Mouse (Mus musculus): ENCODE data around the gene 2310011J03Rik. TPM values are rescaled to one million over a fixed set of nuclear protein-coding genes. Genes with fewer than 3 reads are reported as not detected.

Gene 2310011J03Rik
- polyA plus RNA-seq, 3 experiments from 2014 or later = 38.1 to 52.1 (median 41.8) TPM

DNA sequence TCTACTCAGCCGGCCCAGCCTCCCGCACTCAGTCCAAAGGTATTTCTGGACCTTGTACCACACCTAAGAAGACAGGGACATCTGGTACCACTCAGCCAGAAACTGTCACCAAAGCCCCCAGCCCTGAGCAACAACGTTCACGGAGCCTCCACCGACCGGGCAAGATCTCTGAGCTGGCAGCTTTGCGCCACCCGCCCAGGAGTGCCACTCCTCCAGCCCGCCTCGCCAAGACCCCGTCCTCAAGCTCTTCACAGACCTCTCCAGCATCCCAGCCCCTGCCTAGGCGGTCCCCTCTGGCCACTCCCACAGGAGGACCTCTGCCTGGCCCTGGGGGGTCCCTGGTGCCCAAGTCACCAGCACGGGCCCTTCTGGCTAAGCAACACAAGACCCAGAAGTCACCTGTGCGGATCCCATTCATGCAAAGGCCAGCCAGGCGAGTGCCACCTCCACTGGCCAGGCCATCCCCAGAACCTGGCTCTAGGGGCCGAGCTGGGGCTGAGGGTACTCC is 5.8 kb downstream of the 2310011J03Rik start:
- no peak for ATAC-seq

DNA sequence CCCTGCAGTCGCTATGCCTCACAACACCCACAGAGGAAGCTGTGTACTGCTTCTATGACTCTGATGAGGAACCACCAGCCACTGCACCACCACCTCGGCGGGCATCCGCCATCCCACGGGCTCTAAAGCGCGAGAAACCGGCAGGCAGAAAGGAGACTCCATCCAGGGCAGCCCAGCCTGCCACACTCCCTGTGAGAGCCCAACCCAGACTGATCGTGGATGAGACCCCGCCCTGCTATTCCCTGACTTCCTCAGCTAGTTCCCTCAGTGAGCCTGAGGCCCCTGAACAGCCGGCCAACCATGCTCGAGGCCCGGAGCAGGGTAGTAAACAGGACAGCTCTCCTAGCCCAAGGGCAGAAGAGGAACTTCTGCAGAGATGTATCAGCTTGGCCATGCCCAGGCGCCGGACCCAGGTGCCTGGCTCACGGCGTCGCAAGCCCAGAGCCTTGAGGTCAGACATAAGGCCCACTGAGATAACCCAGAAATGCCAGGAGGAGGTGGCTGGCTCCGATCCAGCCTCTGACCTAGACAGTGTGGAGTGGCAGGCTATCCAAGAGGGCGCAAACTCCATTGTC is 6.6 kb downstream of the 2310011J03Rik start:
- ATAC-seq = no peak

DNA sequence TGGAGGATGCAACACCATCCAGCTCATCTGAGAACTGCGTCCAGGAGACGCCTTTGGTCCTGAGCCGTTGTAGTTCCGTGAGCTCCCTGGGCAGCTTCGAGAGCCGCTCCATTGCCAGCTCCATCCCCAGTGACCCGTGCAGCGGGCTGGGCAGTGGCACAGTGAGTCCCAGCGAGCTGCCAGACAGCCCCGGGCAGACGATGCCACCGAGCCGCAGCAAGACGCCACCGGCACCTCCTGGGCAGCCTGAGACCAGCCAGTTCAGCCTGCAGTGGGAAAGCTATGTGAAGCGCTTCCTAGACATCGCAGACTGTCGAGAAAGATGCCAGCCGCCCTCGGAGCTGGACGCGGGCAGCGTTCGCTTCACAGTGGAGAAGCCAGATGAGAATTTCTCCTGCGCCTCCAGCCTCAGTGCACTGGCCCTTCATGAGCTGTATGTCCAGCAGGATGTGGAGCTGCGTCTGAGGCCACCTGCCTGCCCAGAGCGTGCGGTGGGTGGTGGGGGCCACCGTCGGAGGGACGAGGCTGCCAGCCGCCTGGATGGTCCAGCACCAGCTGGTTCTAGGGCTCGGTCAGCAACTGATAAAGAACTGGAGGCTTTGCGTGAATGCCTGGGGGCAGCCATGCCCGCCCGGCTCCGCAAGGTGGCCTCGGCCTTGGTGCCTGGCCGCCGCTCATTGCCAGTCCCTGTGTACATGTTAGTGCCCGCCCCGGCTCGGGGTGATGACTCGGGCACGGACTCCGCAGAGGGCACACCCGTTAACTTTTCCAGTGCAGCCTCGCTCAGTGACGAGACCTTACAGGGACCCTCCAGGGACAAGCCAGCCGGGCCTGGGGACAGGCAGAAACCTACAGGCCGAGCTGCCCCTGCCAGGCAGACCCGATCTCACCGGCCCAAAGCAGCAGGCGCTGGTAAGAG is 7.5 kb downstream of the 2310011J03Rik start:
- no peak for ATAC-seq

- no peak for ATAC-seq
Measured at GRCm38 (mm10) chr10:80311560-80311959, 8.8 kb downstream of the 2310011J03Rik start.

- ATAC-seq = peak; percentile 50
Measured at GRCm38 (mm10) chr10:80304862-80305261, 15.5 kb downstream of the 2310011J03Rik start.

GRCm38 (mm10) chr10:80304458-80304857 is 15.9 kb downstream of the 2310011J03Rik start:
- ATAC-seq = no peak

GRCm38 (mm10) chr10:80302471-80302881 is 17.9 kb downstream of the 2310011J03Rik start:
- no peak for ATAC-seq

GRCm38 (mm10) chr10:80302082-80302355 is 18.3 kb downstream of the 2310011J03Rik start:
- ATAC-seq = no peak

DNA sequence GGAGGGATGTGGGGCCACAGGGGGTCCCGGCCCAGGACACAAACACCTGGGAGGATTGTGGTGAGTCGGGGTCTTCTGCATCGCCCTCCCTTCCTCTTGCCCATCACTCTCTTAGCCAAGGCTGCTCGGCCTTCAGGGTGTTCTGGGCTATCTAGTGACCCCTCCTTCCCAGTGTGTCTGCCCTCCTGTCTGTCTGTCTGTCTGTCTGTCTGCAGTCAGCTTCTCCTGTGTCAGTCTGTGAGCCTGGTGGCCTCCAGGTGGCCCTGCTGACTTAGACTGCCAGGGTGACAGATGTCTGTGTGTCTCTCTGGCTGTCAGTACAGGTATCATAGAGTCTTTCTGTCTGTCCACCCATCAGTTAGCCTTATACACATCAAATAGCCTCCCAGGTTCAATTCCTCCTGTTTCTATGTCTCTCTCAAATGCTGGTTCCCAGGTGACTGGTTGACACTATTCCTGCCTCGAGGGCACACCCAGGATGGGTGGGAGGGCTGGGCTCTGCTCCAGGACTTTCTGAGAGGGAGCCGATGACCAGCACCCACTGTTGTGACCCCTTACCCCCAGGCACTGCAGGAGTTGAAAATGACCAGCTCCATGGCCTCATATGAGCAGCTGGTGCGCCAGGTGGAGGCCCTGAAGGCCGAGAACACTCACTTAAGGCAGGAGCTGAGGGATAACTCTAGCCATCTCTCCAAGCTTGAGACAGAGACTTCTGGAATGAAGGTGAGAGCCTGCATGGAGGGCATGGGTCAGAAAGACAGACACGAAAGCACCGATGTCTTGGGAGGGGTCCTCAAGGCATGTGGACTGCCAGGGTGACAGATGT is 18.9 kb downstream of the 2310011J03Rik start:
- no peak for ATAC-seq

DNA sequence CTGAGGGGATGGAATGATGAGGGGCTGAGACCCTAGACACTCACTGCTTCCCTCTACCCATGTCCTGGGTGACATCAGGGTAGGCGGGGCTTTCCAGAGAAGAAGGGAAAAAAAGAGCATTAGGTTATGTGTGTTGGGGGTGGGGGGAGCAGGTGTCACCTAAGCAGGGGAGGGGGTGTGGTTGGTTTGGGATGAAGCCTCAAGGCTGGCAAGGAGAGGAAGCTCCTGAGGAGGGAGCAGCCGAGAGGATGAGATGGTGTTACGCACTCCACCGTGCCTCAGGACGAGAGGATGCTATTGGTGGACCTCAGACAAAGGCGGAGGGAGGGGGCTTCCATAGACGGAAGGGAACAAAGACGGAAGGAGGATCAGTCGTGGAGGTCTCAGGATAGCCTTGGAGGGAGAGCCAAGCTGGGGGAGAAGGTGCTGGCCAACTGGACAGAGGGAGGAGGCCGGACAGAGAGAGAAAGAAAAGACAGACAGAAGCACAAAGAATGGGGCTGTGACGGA is 19.6 kb downstream of the 2310011J03Rik start:
- ATAC-seq = no peak

DNA sequence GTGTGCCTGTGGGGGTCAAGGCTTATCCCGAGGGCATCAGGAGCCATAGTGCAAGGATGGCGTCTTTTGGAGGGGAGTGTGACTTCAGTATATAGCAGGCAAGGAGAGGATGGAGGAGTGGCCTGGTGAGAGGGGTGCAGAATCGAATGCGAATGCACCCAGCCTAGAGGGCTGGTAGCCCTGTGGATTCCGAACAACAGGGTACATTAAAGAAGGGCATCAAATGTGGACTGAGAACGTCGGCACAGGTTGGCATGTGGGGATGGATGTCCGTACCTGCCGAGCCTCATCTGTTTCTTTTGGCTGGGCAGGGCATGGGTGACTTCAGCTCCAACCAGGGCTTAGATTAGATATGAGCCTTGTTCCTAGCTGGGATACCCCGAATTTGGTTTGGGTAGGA is 20.5 kb downstream of the 2310011J03Rik start:
- no peak for ATAC-seq

DNA sequence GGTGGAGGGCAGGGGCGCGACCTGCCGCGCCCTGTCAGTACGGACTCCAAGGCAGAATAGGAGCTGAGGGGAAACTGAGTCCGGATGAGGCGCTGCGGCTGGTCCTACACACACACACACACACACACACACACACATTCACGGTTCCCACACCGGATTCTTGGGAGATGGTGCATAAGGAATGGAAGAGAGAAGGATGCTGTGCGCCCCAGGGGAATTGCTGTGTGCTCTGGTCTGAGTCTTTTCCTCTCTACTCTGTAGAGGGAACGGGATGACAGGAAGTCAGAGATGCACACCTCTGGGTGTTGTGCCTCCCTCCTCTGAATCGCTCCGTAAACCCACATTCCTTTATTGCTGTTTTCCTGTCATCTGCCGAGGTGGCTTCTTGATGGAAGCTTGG is 21.0 kb downstream of the 2310011J03Rik start:
- ATAC-seq = no peak

- no peak for ATAC-seq
Measured at GRCm38 (mm10) chr10:80298571-80299281, 21.6 kb downstream of the 2310011J03Rik start.

DNA sequence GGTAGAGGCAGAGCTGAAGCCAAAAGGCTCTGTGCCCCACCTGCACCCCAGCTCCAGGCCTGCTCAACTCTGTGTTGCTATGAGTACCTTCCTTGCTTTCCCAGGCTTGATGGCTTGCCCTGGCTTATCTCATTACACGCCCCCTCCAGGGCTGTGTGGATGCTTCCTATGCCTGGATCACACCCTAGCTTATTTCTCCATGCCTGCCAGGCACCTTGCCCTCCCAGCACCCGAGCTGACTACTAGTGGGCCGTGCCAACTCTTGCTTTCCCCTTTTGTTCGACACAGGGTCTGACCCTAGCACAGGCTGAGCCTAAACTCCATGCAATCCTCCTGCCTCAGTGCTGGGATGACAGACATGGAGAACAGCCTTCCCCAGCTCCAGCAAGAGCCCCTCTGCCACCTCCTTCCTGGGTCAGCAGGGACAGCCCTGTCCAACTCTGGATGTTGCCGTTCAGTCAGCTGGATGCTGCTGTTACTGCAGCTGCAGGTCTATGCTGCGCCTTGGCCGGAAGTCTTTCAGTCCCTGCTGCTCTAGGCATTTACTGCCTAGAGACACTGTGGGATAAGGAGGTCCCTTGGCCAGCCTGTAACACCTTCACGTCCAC is 22.7 kb downstream of the 2310011J03Rik start:
- ATAC-seq = no peak

DNA sequence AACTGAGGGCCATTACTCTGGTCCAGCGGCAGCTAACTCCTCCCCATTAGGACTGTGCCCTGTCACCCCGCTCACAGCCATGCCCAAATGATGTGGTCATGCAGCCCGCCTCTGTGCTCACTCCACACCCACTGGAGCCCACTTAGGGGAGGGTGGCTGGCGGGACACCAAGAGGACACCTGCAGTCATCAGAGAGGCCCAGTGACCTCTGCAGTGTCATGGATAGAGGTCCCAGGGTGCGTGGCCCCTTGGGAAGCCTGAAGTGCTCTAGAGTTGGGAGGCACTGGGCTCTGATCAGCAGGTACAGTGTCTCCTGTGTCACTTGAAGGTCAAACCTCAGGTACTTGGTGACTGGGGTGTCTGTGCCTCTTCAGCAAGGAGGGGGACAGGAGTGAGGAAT is 23.5 kb downstream of the 2310011J03Rik start:
- no peak for ATAC-seq

DNA sequence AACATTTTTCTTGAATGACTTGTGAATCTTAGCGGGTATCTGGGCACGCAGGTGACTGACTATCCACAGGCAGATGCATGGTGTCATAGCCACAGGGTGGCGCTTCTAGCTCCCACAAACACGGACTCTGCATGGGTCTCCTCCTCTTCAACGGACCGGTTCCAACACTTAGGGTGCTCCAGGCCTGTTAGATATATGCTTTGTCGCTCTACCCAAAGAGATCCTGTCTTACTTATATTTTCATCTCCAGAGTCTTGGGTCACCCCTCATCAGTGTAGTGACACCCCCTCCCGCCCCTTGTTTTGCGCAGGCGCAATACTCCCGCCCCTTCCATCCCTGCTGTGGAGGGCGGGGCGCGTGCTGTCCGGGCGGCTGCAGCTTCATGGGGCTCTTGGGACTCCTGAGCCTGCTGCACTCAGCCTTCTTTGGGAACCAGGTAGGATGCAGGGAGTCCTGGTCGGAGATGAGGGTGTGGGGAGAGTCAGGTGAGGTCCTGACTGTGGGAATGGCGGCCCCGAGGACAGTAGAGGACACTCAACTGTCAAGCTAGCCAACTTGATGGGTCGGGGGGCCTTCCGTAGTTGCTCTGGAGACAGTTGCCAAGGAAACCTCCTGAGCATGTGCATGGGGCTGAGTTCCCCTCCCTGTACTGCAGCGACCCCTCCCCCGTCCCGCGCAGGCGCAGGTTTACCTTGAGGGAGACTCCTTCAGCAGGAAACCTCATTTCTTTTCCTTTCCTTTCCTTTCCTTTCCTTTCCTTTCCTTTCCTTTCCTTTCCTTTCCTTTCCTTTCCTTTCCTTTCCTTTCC is 24.5 kb downstream of the 2310011J03Rik start, which contains the start of gene Apc2:
TSS of gene Apc2 (plus strand) at position 360 of the 808 bp plus-strand sequence.
- peak; percentile 40 for ATAC-seq

DNA sequence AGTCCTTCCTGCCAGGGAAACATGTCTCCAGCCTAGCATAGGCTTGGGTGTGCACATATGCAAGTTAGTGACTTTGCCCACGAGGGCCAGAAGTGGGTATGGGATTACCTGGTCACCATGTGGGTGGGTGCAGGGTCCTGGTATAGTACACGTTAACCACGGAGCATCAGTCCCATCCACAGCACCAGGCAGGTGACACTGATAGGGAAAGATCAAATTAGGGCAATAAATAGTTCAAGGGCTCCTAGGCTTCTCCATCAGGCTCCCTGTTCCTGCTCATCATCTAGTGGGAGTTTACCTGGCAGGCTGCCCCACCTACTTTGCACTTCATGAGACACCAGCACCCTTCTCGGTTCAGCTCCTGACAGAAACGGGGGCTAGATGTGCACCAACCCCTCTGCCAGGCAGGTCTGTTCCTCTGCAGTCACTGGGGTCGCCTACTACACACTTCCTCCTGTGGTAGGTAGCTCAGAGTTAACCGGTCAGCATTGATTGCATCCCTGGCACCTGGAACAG is 25.5 kb downstream of the 2310011J03Rik start:
- ATAC-seq = no peak

GRCm38 (mm10) chr10:80294311-80294710 is 26.0 kb downstream of the 2310011J03Rik start:
- no peak for ATAC-seq

DNA sequence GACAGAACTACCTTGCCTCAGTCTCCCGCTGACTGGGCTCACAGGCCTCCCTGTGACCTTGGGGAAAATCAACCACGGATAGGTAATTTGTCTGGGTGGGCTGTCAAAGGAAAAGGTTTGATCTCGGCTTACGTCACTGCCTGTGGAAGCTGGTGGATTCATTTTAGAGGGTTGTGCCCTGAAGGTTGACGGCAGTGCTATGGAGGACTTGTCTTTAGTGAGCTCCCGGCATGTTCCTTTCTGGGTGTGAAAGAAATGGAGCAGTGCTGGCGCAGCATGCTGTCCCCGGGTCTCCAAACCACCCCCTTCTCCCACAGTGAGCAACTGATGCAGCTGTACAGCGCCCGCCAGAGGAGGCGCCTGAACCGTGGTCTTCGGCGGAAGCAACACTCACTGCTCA is 27.0 kb downstream of the 2310011J03Rik start:
- ATAC-seq = no peak
